Mouse (Mus musculus) retina, embryonic 14.5 days (tissue): ENCODE measurements around the gene Poll.

Experiments used
- DNase-seq: peaks from one replicate; pipeline ENCODE4 v3.0.0-alpha.2; 2015; ENCODE audit warnings: low spot score

The Poll gene

GRCm38 (mm10) chr19:45535214-45535735 lies 25.1 kb downstream of the Poll start:
- DNase-seq: no peak

- no peak for DNase-seq
Measured at GRCm38 (mm10) chr19:45533617-45534016, 26.7 kb downstream of the Poll start.

- no peak for DNase-seq
Measured at GRCm38 (mm10) chr19:45531554-45531953, 28.8 kb downstream of the Poll start.

- no peak for DNase-seq
Measured at GRCm38 (mm10) chr19:45530200-45530995, 29.9 kb downstream of the Poll start.

GRCm38 (mm10) chr19:45529294-45529693 lies 31.0 kb downstream of the Poll start:
- DNase-seq: no peak

GRCm38 (mm10) chr19:45527931-45528534 lies 32.3 kb downstream of the Poll start:
- DNase-seq: no peak

GRCm38 (mm10) chr19:45527382-45527781 lies 32.9 kb downstream of the Poll start:
- DNase-seq: no peak

- DNase-seq: no peak
Measured at GRCm38 (mm10) chr19:45516264-45516663, 44.1 kb downstream of the Poll start.

- DNase-seq: no peak
Measured at GRCm38 (mm10) chr19:45515341-45515740, 45.0 kb downstream of the Poll start.

GRCm38 (mm10) chr19:45511406-45511805 lies 48.9 kb downstream of the Poll start:
- DNase-seq: no peak

GRCm38 (mm10) chr19:45510680-45511079 lies 49.7 kb downstream of the Poll start:
- no peak for DNase-seq

GRCm38 (mm10) chr19:45507531-45507930 lies 52.8 kb downstream of the Poll start:
- no peak for DNase-seq

- DNase-seq: no peak
Measured at GRCm38 (mm10) chr19:45505446-45505845, 54.9 kb downstream of the Poll start.
